Mouse (Mus musculus) hindbrain, embryonic 16.5 days (tissue): ENCODE data around the gene 4930524B15Rik. TPM values are rescaled to one million over a fixed set of nuclear protein-coding genes. Genes with fewer than 3 reads are reported as not detected.

ENCODE experiments used
- ATAC-seq: fragments of 200-750 bp; cut with Nextera tagmentation; 2 replicates; pipeline ENCODE4 v1.8.0; 2017; ENCODE audit warnings: moderate TSS enrichment, moderate library complexity
- H3K27ac ChIP-seq: fragments of 300-500 bp; sonication (generic); 2 replicates; pipeline ENCODE4 v1.5.1; 2014; ENCODE audit warnings: low read depth, mild to moderate bottlenecking, control low read depth, low read length, moderate library complexity
- H3K27me3 ChIP-seq: fragments of 300-500 bp; sonication (generic); replicated peaks from 2 replicates; pipeline ENCODE4 v1.6.1; 2014; ENCODE audit warnings: low read length; ENCODE audit not compliant: control insufficient read depth, insufficient read depth
- H3K36me3 ChIP-seq: fragments of 300-500 bp; sonication (generic); 2 replicates; pipeline ENCODE4 v1.6.1; 2014; ENCODE audit warnings: mild to moderate bottlenecking, low read length, moderate library complexity, mixed read lengths; ENCODE audit not compliant: control insufficient read depth, insufficient read depth
- H3K4me1 ChIP-seq: fragments of 300-500 bp; sonication (generic); 2 replicates; pipeline ENCODE4 v1.6.1; 2014; ENCODE audit warnings: low read depth, low read length; ENCODE audit not compliant: control insufficient read depth, insufficient read depth
- H3K4me2 ChIP-seq: fragments of 300-500 bp; sonication (generic); 2 replicates; pipeline ENCODE4 v1.6.1; 2014; ENCODE audit warnings: mild to moderate bottlenecking, low read length, control low read depth, moderate library complexity
- H3K4me3 ChIP-seq: fragments of 300-500 bp; sonication (generic); 2 replicates; pipeline ENCODE4 v1.5.1; 2014; ENCODE audit warnings: mild to moderate bottlenecking, low read length, control low read depth, moderate library complexity
- H3K9ac ChIP-seq: fragments of 300-500 bp; sonication (generic); 2 replicates; pipeline ENCODE4 v1.6.1; 2014; ENCODE audit warnings: low read depth, mild to moderate bottlenecking, control low read depth, low read length, moderate library complexity
- H3K9me3 ChIP-seq: fragments of 300-500 bp; sonication (generic); 2 replicates; pipeline ENCODE4 v1.6.1; 2014; ENCODE audit warnings: mild to moderate bottlenecking, low read length, moderate library complexity; ENCODE audit not compliant: control insufficient read depth
- WGBS: fragments of 180-500 bp; shearing (Covaris S2); extraction: QIAGEN DNeasy Blood & Tissue Kit; methylation state at CpG from one replicate; pipeline ENCODE4 v1.1.7; 2014; 5-methylcytosine and 5-hydroxymethylcytosine counted together
- polyA plus RNA-seq: library from polyadenylated mRNA; unstranded; fragments of >200 nt; fragmentation: Nextera tagmentation; extraction: Ambion mirVana; gene quantifications from 2 replicates; pipeline ENCODE4 v1.2.1, GENCODE M21; 2015

The 4930524B15Rik gene
- polyA plus RNA-seq: 0.22 and 0.49 TPM in 2 replicates

GRCm38 (mm10) chr11:31965256-31966134, at the start of gene 4930524B15Rik:
4930524B15Rik (plus strand) TSS chr11:31965592.
- Histone ChIP-seq H3K4me2 (peak within 1 kb of the TSS; percentile 60), H3K4me3 (peak within 1 kb of the TSS; percentile 30), H3K9ac (peak within 1 kb of the TSS; percentile 66), H3K27me3 (no peaks in the 10 kb centered on the region), H3K4me1 (peaks cover 5% of the 10 kb centered on the region), H3K27ac (no peak within 1 kb of the TSS), H3K9me3 (no peaks in the 10 kb centered on the region), H3K36me3 (no peaks in the 10 kb centered on the region)
- peak; percentile 67 for ATAC-seq
- 43% methylated on average over 43 of the region's 49 CpGs for WGBS

GRCm38 (mm10) chr11:31917769-31918168, 47.6 kb upstream of the 4930524B15Rik start:
- Histone ChIP-seq H3K27me3 (no peaks in the 10 kb centered on the region), H3K9ac (no peak overlapping the region), H3K36me3 (no peaks in the 10 kb centered on the region; the same call in none of the 2 replicates), H3K4me2 (no peak overlapping the region), H3K4me1 (no peaks in the 10 kb centered on the region), H3K9me3 (no peaks in the 10 kb centered on the region), H3K27ac (no peak overlapping the region), H3K4me3 (no peak overlapping the region)
- WGBS: 90% methylated on average over 1 of the region's 1 CpGs
- ATAC-seq: no peak

GRCm38 (mm10) chr11:31930051-31930450, 35.3 kb upstream of the 4930524B15Rik start:
- no peaks in the 10 kb centered on the region for H3K4me1 ChIP-seq
- H3K36me3 ChIP-seq: peaks cover 43% of the 10 kb centered on the region
- no peak overlapping the region for H3K4me3 ChIP-seq
- H3K4me2 ChIP-seq: no peak overlapping the region
- H3K27ac ChIP-seq: no peak overlapping the region
- H3K27me3 ChIP-seq: no peaks in the 10 kb centered on the region
- 95% methylated on average over 10 of the region's 10 CpGs for WGBS
- H3K9me3 ChIP-seq: no peaks in the 10 kb centered on the region
- no peak overlapping the region for H3K9ac ChIP-seq
- no peak for ATAC-seq

DNA sequence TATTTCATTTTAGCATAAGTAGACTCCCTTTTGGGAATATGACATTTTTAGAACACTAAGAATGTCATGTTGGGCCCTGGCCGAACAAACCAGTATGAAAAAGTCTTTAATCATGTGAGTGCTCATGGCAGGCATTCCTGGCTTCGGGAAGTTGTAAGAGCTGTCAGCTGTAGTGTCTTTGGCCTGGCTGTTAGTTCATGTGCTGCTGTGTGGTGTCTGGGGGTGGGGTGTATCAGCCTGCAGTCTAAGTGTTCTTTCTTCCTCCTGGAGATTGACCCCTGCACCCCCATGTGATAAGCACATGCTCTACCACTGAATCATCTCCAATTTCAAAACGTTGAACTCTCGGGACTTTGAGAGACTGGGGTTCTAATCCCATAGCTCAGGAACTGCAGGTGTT, 29.7 kb upstream of the 4930524B15Rik start:
- ATAC-seq: no peak
- H3K4me3 ChIP-seq: no peak overlapping the region
- H3K36me3 ChIP-seq: peaks cover 22% of the 10 kb centered on the region
- peaks cover 2% of the 10 kb centered on the region for H3K4me1 ChIP-seq
- no peak overlapping the region for H3K4me2 ChIP-seq
- no peak overlapping the region for H3K9ac ChIP-seq
- H3K9me3 ChIP-seq: no peaks in the 10 kb centered on the region
- 65% methylated on average over 4 of the region's 4 CpGs for WGBS
- H3K27me3 ChIP-seq: no peaks in the 10 kb centered on the region
- H3K27ac ChIP-seq: no peak overlapping the region

DNA sequence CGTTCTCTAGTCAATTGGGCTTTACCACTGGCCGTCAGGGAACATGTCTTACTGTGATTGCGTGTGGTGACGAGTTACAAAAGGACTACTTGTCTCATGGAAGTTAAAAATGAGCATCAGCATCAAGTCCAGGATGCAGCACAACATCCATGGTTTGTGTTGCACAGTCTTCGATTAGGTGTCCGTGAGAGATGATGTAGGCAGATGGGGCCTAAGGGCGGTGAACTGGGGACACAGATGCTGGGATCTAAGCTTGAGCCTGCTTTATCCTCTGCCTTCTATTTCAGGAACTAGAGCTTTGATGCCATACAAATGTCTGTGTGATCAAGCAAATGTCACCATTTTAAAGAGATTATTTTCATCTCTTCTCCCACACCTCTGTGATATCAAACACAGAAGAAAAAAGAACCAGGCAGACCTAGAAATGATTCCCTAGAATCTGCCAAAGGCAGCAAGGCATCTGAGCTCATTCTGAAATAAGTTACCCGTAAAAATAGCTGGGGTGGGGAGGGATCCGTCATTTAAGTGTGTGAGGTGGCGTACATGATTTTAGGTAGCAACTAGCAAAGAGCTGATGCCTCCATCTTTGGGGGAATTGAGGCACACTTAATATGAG, 28.4 kb upstream of the 4930524B15Rik start:
- peaks cover 11% of the 10 kb centered on the region for H3K36me3 ChIP-seq
- H3K9me3 ChIP-seq: no peaks in the 10 kb centered on the region
- no peak overlapping the region for H3K4me3 ChIP-seq
- no peak overlapping the region for H3K9ac ChIP-seq
- no peak overlapping the region for H3K4me2 ChIP-seq
- 92% methylated on average over 10 of the region's 10 CpGs for WGBS
- no peaks in the 10 kb centered on the region for H3K27me3 ChIP-seq
- H3K27ac ChIP-seq: no peak overlapping the region
- peaks cover 14% of the 10 kb centered on the region for H3K4me1 ChIP-seq
- ATAC-seq: no peak

- peak overlapping the region; percentile 42 for H3K9ac ChIP-seq
- H3K27ac ChIP-seq: peak overlapping the region; percentile 84
- H3K4me2 ChIP-seq: peak overlapping the region; percentile 43
- H3K36me3 ChIP-seq: peaks cover 2% of the 10 kb centered on the region; the same call in 1 of the 2 replicates
- H3K9me3 ChIP-seq: no peaks in the 10 kb centered on the region
- 47% methylated on average over 13 of the region's 13 CpGs for WGBS
- ATAC-seq: peak; percentile 89
- no peaks in the 10 kb centered on the region for H3K27me3 ChIP-seq
- H3K4me1 ChIP-seq: peaks cover 14% of the 10 kb centered on the region
- no peak overlapping the region for H3K4me3 ChIP-seq
Measured at GRCm38 (mm10) chr11:31940898-31941639, 24.3 kb upstream of the 4930524B15Rik start.

DNA sequence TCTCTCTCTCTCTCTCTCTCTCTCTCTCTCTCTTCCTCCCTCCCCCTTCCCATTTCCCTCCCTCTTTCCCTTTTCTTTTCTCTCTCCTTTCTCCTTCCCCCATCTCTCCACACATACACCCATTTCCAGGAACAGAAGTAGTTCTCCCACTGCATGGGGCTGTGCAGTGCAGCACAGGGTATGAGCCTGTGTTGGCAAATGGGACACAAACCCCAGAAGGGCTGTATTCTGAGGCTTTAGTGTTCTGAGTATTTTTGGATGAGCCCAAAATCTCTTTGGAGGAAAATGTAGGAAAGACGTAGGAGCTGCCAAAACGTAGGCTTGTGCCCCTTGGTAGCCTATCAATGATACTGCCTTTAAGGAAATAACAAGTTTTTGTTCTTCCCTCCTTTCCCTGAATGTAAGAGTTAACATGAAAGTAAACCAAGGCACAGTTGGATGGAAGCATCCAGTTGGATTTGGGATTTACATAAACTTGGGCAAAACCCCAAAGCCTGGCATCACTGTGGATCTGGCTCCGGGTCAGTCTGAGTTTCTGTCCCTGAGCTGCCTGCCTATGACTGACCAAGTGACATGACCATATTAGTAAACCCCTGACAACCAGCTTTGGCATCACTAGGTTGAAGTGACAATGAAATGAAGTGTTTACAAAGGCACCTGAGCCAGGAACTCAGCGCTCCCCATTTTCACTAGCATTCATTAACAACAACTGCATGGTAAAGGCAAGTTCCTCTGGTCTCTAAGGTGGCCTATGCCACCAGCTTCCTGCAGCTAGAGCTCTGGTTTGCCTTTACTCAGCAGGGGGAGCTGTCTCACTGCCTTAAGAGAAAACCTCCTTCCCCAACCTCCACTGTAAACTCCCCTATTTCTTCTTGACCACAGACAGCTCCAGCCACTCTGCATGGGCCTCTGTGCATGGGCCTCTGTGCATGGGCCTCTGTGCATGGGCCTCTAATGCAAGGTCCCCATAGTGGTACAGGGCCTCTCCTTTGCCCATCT, 23.5 kb upstream of the 4930524B15Rik start:
- Histone ChIP-seq H3K4me3 (no peak overlapping the region), H3K4me2 (no peak overlapping the region), H3K4me1 (peaks cover 14% of the 10 kb centered on the region), H3K27me3 (no peaks in the 10 kb centered on the region), H3K27ac (peak overlapping the region; percentile 84), H3K9me3 (no peaks in the 10 kb centered on the region), H3K9ac (no peak overlapping the region), H3K36me3 (no peaks in the 10 kb centered on the region)
- WGBS: 61% methylated on average over 4 of the region's 4 CpGs
- ATAC-seq: peak; percentile 63

GRCm38 (mm10) chr11:31945471-31945870, 19.9 kb upstream of the 4930524B15Rik start:
- no peaks in the 10 kb centered on the region for H3K36me3 ChIP-seq
- peaks cover 23% of the 10 kb centered on the region for H3K4me1 ChIP-seq
- no peak overlapping the region for H3K9ac ChIP-seq
- no peaks in the 10 kb centered on the region for H3K9me3 ChIP-seq
- H3K4me2 ChIP-seq: no peak overlapping the region
- H3K27ac ChIP-seq: no peak overlapping the region
- WGBS: 81% methylated on average over 3 of the region's 3 CpGs
- ATAC-seq: no peak
- no peak overlapping the region for H3K4me3 ChIP-seq
- no peaks in the 10 kb centered on the region for H3K27me3 ChIP-seq
